Mouse (Mus musculus): ENCODE measurements at regions not wholly inside any gene's neighbourhood (a gene's known extent, or its start where the extent isn't known, plus 50 kb on each side); places are given as distances from the start of the nearest gene placed in this dataset.
A peak's percentile ranks its signal among the peaks of the same experiment; 100 is the strongest.
"Not testable (repeated sequence)": the region's sequence is repeated elsewhere in the genome, so short reads cannot be mapped to it uniquely, and the experiment has no call there.

- WGBS, result 88% methylated on average over 9 of the region's 9 CpGs
- ATAC-seq (ENCODE audit: low FRiP score, low read depth), result no peak
Measured at GRCm38 (mm10) chr3:129416337-129416736, 83.8 kb upstream of the Enpep start.

GRCm38 (mm10) chr3:129421620-129422239, 89.2 kb upstream of the Enpep start:
- H3K4me2 ChIP-seq (replicated peaks); ATAC-seq (ENCODE audit: low FRiP score, low read depth); H3K9ac ChIP-seq (replicated peaks); H3K36me3 ChIP-seq; H3K4me1 ChIP-seq; H3K27me3 ChIP-seq; H3K27ac ChIP-seq (replicated peaks); H3K4me3 ChIP-seq; H3K9me3 ChIP-seq: not testable (repeated sequence)
- 56% methylated on average over 9 of the region's 10 CpGs for WGBS

More at GRCm38 (mm10) chr3:129416337-129416736, 83.8 kb upstream of the Enpep start:
- Histone ChIP-seq H3K4me3 (no peak overlapping the region), H3K4me2 (replicated peaks) (no peak overlapping the region), H3K4me1 (no peaks in the 10 kb centered on the region), H3K9ac (replicated peaks) (no peak overlapping the region), H3K9me3 (no peaks in the 10 kb centered on the region), H3K27ac (replicated peaks) (no peak overlapping the region), H3K27me3 (no peaks in the 10 kb centered on the region), H3K36me3 (no peaks in the 10 kb centered on the region)

- Histone ChIP-seq H3K4me2 (replicated peaks) (no peak overlapping the region), H3K36me3 (no peaks in the 10 kb centered on the region), H3K9ac (replicated peaks) (no peak overlapping the region), H3K4me1 (peaks cover 5% of the 10 kb centered on the region; the same call in 1 of the 2 replicates), H3K27ac (replicated peaks) (0 out of 2 replicates have a peak overlapping the region, but pooled peaks have one; percentile 42), H3K27me3 (no peaks in the 10 kb centered on the region), H3K4me3 (no peak overlapping the region), H3K9me3 (no peaks in the 10 kb centered on the region)
- WGBS, result 80% methylated on average over 2 of the region's 2 CpGs
- peak; percentile 30; the same call in 1 of the 2 replicates for ATAC-seq (ENCODE audit: low FRiP score, low read depth)
Measured at GRCm38 (mm10) chr3:129428750-129429149, 96.2 kb upstream of the Enpep start.

- Histone ChIP-seq H3K9ac (replicated peaks) (no peak overlapping the region), H3K4me2 (replicated peaks) (no peak overlapping the region), H3K36me3 (no peaks in the 10 kb centered on the region), H3K9me3 (no peaks in the 10 kb centered on the region), H3K27me3 (no peaks in the 10 kb centered on the region), H3K27ac (replicated peaks) (peak overlapping the region; percentile 42; the same call in 1 of the 2 replicates), H3K4me1 (peaks cover 5% of the 10 kb centered on the region; the same call in 1 of the 2 replicates), H3K4me3 (no peak overlapping the region)
- WGBS, result 57% methylated on average over 8 of the region's 8 CpGs
- ATAC-seq (ENCODE audit: low FRiP score, low read depth), result peak; percentile 52; the same call in 1 of the 2 replicates
Measured at GRCm38 (mm10) chr3:129429161-129430111, 96.9 kb upstream of the Enpep start.

GRCm38 (mm10) chr3:129434056-129434455, 98.1 kb upstream of the Elovl6 start:
- Histone ChIP-seq H3K4me3 (no peak overlapping the region), H3K9ac (replicated peaks) (no peak overlapping the region), H3K36me3 (no peaks in the 10 kb centered on the region), H3K9me3 (0 out of 2 replicates have a peak, but pooled peaks cover 3% of the 10 kb centered on the region), H3K27me3 (no peaks in the 10 kb centered on the region), H3K4me1 (peaks cover 3% of the 10 kb centered on the region; the same call in 1 of the 2 replicates), H3K27ac (replicated peaks) (no peak overlapping the region), H3K4me2 (replicated peaks) (no peak overlapping the region)
- WGBS, result 69% methylated on average over 11 of the region's 11 CpGs
- no peak for ATAC-seq (ENCODE audit: low FRiP score, low read depth)

- WGBS, result 91% methylated on average over 6 of the region's 6 CpGs
- no peaks in the 10 kb centered on the region for H3K4me1 ChIP-seq
- no peak overlapping the region for H3K4me3 ChIP-seq
- H3K9ac ChIP-seq (replicated peaks), result no peak overlapping the region
- H3K4me2 ChIP-seq (replicated peaks), result no peak overlapping the region
- no peak overlapping the region for H3K27ac ChIP-seq (replicated peaks)
- ATAC-seq (ENCODE audit: low FRiP score, low read depth), result no peak
- H3K27me3 ChIP-seq, result no peaks in the 10 kb centered on the region
- H3K36me3 ChIP-seq, result no peaks in the 10 kb centered on the region
- H3K9me3 ChIP-seq, result 0 out of 2 replicates have a peak, but pooled peaks cover 3% of the 10 kb centered on the region
Measured at GRCm38 (mm10) chr3:129437687-129438086, 94.5 kb upstream of the Elovl6 start.

GRCm38 (mm10) chr3:129442756-129443155, 89.4 kb upstream of the Elovl6 start:
- H3K4me3 ChIP-seq, result no peak overlapping the region
- ATAC-seq (ENCODE audit: low FRiP score, low read depth), result no peak
- H3K27me3 ChIP-seq, result no peaks in the 10 kb centered on the region
- WGBS, result 56% methylated on average over 5 of the region's 5 CpGs
- no peaks in the 10 kb centered on the region for H3K9me3 ChIP-seq
- H3K4me1 ChIP-seq, result no peaks in the 10 kb centered on the region
- no peak overlapping the region for H3K4me2 ChIP-seq (replicated peaks)
- H3K9ac ChIP-seq (replicated peaks), result no peak overlapping the region
- no peak overlapping the region for H3K27ac ChIP-seq (replicated peaks)
- H3K36me3 ChIP-seq, result no peaks in the 10 kb centered on the region

GRCm38 (mm10) chr3:129444221-129444620, 87.9 kb upstream of the Elovl6 start:
- no peak for ATAC-seq (ENCODE audit: low FRiP score, low read depth)
- Histone ChIP-seq H3K4me2 (replicated peaks) (no peak overlapping the region), H3K36me3 (no peaks in the 10 kb centered on the region), H3K4me1 (no peaks in the 10 kb centered on the region), H3K4me3 (no peak overlapping the region), H3K9me3 (no peaks in the 10 kb centered on the region), H3K9ac (replicated peaks) (no peak overlapping the region), H3K27me3 (no peaks in the 10 kb centered on the region), H3K27ac (replicated peaks) (no peak overlapping the region)
- 95% methylated on average over 3 of the region's 3 CpGs for WGBS

GRCm38 (mm10) chr3:129445961-129446360, 86.2 kb upstream of the Elovl6 start:
- Histone ChIP-seq H3K27ac (replicated peaks) (no peak overlapping the region), H3K4me3 (no peak overlapping the region), H3K9me3 (no peaks in the 10 kb centered on the region), H3K27me3 (no peaks in the 10 kb centered on the region), H3K4me1 (no peaks in the 10 kb centered on the region), H3K4me2 (replicated peaks) (no peak overlapping the region), H3K9ac (replicated peaks) (no peak overlapping the region), H3K36me3 (no peaks in the 10 kb centered on the region)
- 89% methylated on average over 6 of the region's 6 CpGs for WGBS
- no peak for ATAC-seq (ENCODE audit: low FRiP score, low read depth)

GRCm38 (mm10) chr3:129449928-129450327, 82.2 kb upstream of the Elovl6 start:
- H3K27me3 ChIP-seq, result no peaks in the 10 kb centered on the region
- no peak for ATAC-seq (ENCODE audit: low FRiP score, low read depth)
- no peak overlapping the region for H3K27ac ChIP-seq (replicated peaks)
- no peak overlapping the region for H3K4me3 ChIP-seq
- no peaks in the 10 kb centered on the region for H3K9me3 ChIP-seq
- H3K36me3 ChIP-seq, result no peaks in the 10 kb centered on the region
- 83% methylated on average over 4 of the region's 4 CpGs for WGBS
- H3K9ac ChIP-seq (replicated peaks), result no peak overlapping the region
- no peaks in the 10 kb centered on the region for H3K4me1 ChIP-seq
- H3K4me2 ChIP-seq (replicated peaks), result no peak overlapping the region

- no peak overlapping the region for H3K4me2 ChIP-seq (replicated peaks)
- no peaks in the 10 kb centered on the region for H3K36me3 ChIP-seq
- H3K27ac ChIP-seq (replicated peaks), result no peak overlapping the region
- ATAC-seq (ENCODE audit: low FRiP score, low read depth), result no peak
- H3K27me3 ChIP-seq, result no peaks in the 10 kb centered on the region
- H3K9me3 ChIP-seq, result no peaks in the 10 kb centered on the region
- H3K9ac ChIP-seq (replicated peaks), result no peak overlapping the region
- H3K4me1 ChIP-seq, result no peaks in the 10 kb centered on the region
- 83% methylated on average over 5 of the region's 5 CpGs for WGBS
- no peak overlapping the region for H3K4me3 ChIP-seq
Measured at GRCm38 (mm10) chr3:129450671-129451070, 81.5 kb upstream of the Elovl6 start.

GRCm38 (mm10) chr3:129470088-129470487, 62.1 kb upstream of the Elovl6 start:
- no peak overlapping the region for H3K9ac ChIP-seq (replicated peaks)
- H3K9me3 ChIP-seq, result peaks cover 3% of the 10 kb centered on the region; the same call in 1 of the 2 replicates
- no peak for ATAC-seq (ENCODE audit: low FRiP score, low read depth)
- H3K4me2 ChIP-seq (replicated peaks), result no peak overlapping the region
- no peak overlapping the region for H3K27ac ChIP-seq (replicated peaks)
- no peak overlapping the region for H3K4me3 ChIP-seq
- WGBS, result 86% methylated on average over 5 of the region's 5 CpGs
- no peaks in the 10 kb centered on the region for H3K27me3 ChIP-seq
- H3K36me3 ChIP-seq, result no peaks in the 10 kb centered on the region
- H3K4me1 ChIP-seq, result no peaks in the 10 kb centered on the region

Data from midbrain, embryonic 12.5 days (tissue).